Mouse (Mus musculus) testis, adult 2 months (tissue): Measurements from ENCODE around the gene Sez6l.

Source experiments
- CTCF ChIP-seq: fragments of 200-500 bp; IDR thresholded peaks from 2 replicates; pipeline ENCODE4 v1.5.1; 2012; ENCODE audit warnings: low read depth, mild to moderate bottlenecking, inconsistent platforms, low read length, moderate library complexity; ENCODE audit not compliant: control insufficient read depth, insufficient read depth, insufficient replicate concordance
- POLR2A ChIP-seq: fragments of 200-500 bp; IDR thresholded peaks from 2 replicates; pipeline ENCODE4 v1.6.1; 2012; ENCODE audit warnings: low read depth, mild to moderate bottlenecking, inconsistent platforms, low read length, moderate library complexity; ENCODE audit not compliant: control insufficient read depth

DNA sequence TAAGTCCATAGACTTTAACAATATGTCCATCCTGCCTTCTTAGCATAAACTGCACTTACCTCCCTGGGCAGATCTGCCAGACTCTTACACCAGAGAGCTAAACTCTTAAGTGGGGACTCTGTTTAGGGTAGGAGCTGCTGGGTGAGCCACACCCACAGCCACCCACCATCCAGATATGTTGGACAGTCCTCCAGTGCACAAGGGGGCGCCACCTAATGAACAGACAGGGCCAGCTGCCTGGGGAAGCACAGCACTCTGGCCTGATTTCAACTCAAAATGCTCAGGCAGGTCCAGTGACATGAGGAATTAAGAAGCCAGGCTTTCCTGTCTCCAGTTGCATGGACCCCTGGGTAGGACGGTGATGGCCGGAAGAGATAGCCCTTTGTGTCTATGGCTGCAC lies 60.5 kb downstream of the Sez6l start:
- TF ChIP-seq CTCF (peak; percentile 66; the same call in 1 of the 2 replicates), POLR2A (no peak)
